Mouse (Mus musculus): Measurements from ENCODE around the gene Pim3. TPM values are rescaled to one million over a fixed set of nuclear protein-coding genes. Genes with fewer than 3 reads are reported as not detected.

The Pim3 gene
- polyA plus RNA-seq, 1 experiment, result 78.5 TPM

DNA sequence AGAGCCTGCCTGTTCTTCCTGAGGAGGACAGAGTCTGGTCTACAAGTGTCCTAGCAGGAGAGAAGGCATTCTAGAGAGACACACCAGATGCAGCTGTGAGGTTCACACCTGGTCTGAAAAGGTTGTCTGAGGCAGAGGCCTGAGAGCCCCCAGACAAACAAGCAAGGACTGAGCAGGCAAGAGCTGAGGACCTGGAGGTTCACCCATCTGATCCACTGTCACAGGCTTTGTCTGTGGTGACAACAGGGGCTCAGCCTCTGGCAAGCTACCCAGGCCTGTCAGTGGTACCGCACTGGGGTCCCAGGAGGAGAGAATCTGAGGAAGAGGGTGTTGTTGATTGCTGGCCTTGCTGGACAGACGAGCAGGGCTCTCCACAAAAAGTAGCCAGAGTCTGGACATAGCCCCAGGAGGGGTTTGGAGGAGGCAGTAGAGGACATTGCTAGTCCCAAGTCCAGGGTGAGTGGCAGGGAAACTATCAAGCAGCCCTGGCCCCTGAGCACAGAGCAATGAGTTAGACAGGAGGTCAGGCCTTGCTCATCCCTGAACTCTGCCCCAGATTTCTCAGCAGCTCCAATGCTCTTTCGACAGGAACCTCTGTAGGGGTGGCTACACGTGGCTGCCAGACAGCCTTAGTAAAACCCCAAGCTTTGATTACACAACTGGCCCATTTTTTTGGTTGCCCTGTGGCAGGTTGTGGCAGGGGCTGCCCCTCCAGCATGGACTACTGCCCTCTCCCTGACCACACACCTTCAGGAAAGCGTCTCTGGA lies 8.6 kb downstream of the Pim3 start:
- DNase-seq, result peak; percentile 93
- TF ChIP-seq CTCF (conservative IDR thresholded peaks at IDR 0.05; ENCODE audit: insufficient read depth, insufficient read length, low read depth, low read length), result no peak
- Histone ChIP-seq H3K27ac (ENCODE audit: insufficient read depth, low read depth, low read length) (peak overlapping the region; percentile 84), H3K27me3 (replicated peaks; ENCODE audit: control insufficient read depth, insufficient read depth, low read length) (no peaks in the 10 kb centered on the region), H3K4me1 (ENCODE audit: control insufficient read depth, insufficient read depth, low read length) (peaks cover 50% of the 10 kb centered on the region), H3K36me3 (ENCODE audit: control insufficient read depth, insufficient read depth, low read length) (no peaks in the 10 kb centered on the region), H3K4me3 (ENCODE audit: insufficient read depth, low read depth, low read length) (no peak overlapping the region)
- 51% methylated on average over 5 of the region's 5 CpGs for WGBS

DNA sequence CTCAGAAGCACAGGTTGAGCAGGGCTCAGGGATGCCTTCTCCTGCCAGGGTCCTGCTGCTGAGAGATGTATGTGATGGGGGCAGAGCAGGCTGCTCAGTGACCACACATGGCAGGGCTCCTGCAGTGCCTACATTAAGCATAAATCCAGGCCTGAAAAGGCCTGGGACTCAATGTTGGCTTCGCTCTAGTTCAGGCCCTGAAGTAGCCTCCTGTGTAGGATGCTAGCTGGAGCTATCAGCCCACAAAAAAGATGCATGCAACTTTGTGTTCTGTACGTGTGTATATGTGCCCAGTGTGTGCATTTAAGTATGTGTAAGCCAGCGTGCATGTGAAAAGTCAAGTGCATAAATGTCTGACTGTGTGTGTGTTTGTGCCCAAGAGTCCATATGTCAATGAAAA lies 12.1 kb downstream of the Pim3 start:
- H3K36me3 ChIP-seq (ENCODE audit: control insufficient read depth, insufficient read depth, low read length), result no peaks in the 10 kb centered on the region
- no peak overlapping the region for H3K27ac ChIP-seq (ENCODE audit: insufficient read depth, low read depth, low read length)
- TF ChIP-seq CTCF (conservative IDR thresholded peaks at IDR 0.05; ENCODE audit: insufficient read depth, insufficient read length, low read depth, low read length) (no peak), POLR2A (IDR thresholded peaks at IDR 0.05; ENCODE audit: low read depth, low read length) (no peak)
- DNase-seq, result no peak
- peaks cover 30% of the 10 kb centered on the region for H3K4me1 ChIP-seq (ENCODE audit: control insufficient read depth, insufficient read depth, low read length)
- H3K27me3 ChIP-seq (replicated peaks; ENCODE audit: control insufficient read depth, insufficient read depth, low read length), result no peaks in the 10 kb centered on the region
- no peak overlapping the region for H3K4me3 ChIP-seq (ENCODE audit: insufficient read depth, low read depth, low read length)
- WGBS, result 97% methylated on average over 3 of the region's 3 CpGs

DNA sequence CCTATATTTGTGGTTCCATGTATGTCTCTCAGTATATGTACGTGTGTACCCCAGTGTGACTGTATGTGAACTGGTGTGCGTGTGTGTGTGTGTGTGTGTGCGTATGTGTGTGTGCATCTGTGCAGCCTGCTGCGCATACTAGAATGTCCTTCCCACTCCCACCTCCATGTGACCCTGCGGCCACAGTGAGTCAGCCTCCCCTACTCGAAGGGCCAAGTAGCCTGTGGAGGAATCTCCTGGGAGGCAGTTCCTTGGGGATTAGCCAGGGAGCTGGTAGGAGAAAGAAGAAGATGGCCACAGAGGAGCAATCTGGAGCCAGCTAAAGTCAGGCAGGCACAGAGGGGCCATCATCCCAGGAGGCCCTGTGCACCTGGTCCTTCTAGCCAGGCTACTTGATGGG lies 12.5 kb downstream of the Pim3 start:
- WGBS, result 80% methylated on average over 6 of the region's 6 CpGs
- no peak overlapping the region for H3K4me3 ChIP-seq (ENCODE audit: insufficient read depth, low read depth, low read length)
- DNase-seq, result no peak
- TF ChIP-seq CTCF (conservative IDR thresholded peaks at IDR 0.05; ENCODE audit: insufficient read depth, insufficient read length, low read depth, low read length) (no peak), POLR2A (IDR thresholded peaks at IDR 0.05; ENCODE audit: low read depth, low read length) (no peak)
- H3K36me3 ChIP-seq (ENCODE audit: control insufficient read depth, insufficient read depth, low read length), result no peaks in the 10 kb centered on the region
- no peak overlapping the region for H3K27ac ChIP-seq (ENCODE audit: insufficient read depth, low read depth, low read length)
- H3K27me3 ChIP-seq (replicated peaks; ENCODE audit: control insufficient read depth, insufficient read depth, low read length), result no peaks in the 10 kb centered on the region
- peaks cover 28% of the 10 kb centered on the region for H3K4me1 ChIP-seq (ENCODE audit: control insufficient read depth, insufficient read depth, low read length)

DNA sequence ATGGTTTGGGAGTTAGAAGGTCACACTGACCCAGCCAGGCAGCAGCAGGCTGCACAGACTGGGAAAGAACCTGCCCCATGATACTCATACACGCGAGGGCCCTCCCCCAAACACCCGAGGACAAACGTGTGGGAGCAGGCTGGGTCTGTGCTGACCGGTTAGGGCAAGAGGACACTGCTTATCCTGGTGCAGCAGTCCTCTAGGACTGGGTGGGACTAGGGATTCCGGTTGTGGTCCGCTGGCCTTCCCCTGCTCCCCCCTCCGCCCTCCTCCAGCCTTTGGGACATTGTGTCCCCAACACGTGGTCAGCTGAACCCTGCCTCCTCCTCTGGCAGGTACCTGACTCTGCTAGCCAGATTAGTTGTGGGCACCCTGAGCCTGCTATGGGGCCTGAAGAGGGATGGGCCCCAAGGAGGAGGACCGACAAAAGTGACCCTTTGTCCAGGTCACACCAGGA lies 13.7 kb downstream of the Pim3 start:
- Histone ChIP-seq H3K4me3 (ENCODE audit: insufficient read depth, low read depth, low read length) (no peak overlapping the region), H3K4me1 (ENCODE audit: control insufficient read depth, insufficient read depth, low read length) (peaks cover 17% of the 10 kb centered on the region), H3K27me3 (replicated peaks; ENCODE audit: control insufficient read depth, insufficient read depth, low read length) (no peaks in the 10 kb centered on the region), H3K27ac (ENCODE audit: insufficient read depth, low read depth, low read length) (peak overlapping the region; percentile 94), H3K36me3 (ENCODE audit: control insufficient read depth, insufficient read depth, low read length) (no peaks in the 10 kb centered on the region)
- WGBS, result 20% methylated on average over 10 of the region's 10 CpGs
- DNase-seq, result peak; percentile 97
- no peak for TF ChIP-seq CTCF (conservative IDR thresholded peaks at IDR 0.05; ENCODE audit: insufficient read depth, insufficient read length, low read depth, low read length)
- TF ChIP-seq POLR2A (IDR thresholded peaks at IDR 0.05; ENCODE audit: low read depth, low read length), result no peak

DNA sequence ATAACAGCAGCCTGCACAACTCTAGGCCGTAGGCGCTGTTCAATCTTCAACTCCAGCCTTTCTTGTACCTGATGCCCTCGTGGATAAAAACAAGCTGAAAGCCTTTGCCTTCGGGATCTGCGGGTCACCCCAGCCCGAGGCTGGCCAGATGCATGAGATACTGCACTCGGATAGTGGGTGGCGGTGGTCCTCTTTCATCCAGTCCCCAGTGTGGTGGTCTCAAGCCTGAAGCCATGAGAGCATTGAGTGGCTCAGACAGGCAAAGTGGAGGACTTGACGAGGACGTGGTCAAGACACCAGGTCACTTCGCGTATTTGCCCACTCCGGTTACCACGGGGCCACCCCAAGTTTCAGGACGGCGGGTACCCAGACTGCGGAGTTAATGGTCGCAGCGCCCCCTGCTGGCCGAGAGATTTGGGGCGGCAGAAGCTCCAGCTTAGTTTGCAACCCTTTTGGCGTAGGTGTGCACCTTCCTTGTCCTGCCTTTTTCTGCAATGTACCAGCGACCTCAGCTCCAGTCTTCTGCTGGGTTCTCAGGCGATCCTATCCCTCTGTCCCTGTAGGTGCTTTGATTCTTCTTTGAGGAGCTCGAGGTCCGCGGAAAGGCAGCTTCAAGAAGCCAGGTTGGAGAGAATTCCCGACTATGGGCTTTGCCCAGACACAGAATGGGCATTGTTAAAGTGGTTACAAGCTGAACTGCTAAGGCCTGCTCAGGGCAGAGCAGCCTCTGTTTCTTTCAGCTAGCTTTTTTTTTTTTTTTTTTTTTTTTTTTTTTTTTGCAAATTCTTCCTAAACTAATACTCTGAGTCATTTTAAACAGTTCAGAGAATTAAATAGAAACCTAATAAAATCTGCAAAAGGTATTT lies 14.4 kb downstream of the Pim3 start:
- peak; percentile 91 for DNase-seq
- no peaks in the 10 kb centered on the region for H3K36me3 ChIP-seq (ENCODE audit: control insufficient read depth, insufficient read depth, low read length)
- TF ChIP-seq POLR2A (IDR thresholded peaks at IDR 0.05; ENCODE audit: low read depth, low read length), result no peak
- peak; percentile 83 for TF ChIP-seq CTCF (conservative IDR thresholded peaks at IDR 0.05; ENCODE audit: insufficient read depth, insufficient read length, low read depth, low read length)
- H3K27ac ChIP-seq (ENCODE audit: insufficient read depth, low read depth, low read length), result peak overlapping the region; percentile 94
- no peaks in the 10 kb centered on the region for H3K27me3 ChIP-seq (replicated peaks; ENCODE audit: control insufficient read depth, insufficient read depth, low read length)
- H3K4me1 ChIP-seq (ENCODE audit: control insufficient read depth, insufficient read depth, low read length), result peaks cover 16% of the 10 kb centered on the region
- peak overlapping the region; percentile 8; the same call in 1 of the 2 replicates for H3K4me3 ChIP-seq (ENCODE audit: insufficient read depth, low read depth, low read length)
- 8% methylated on average over 28 of the region's 28 CpGs for WGBS

DNA sequence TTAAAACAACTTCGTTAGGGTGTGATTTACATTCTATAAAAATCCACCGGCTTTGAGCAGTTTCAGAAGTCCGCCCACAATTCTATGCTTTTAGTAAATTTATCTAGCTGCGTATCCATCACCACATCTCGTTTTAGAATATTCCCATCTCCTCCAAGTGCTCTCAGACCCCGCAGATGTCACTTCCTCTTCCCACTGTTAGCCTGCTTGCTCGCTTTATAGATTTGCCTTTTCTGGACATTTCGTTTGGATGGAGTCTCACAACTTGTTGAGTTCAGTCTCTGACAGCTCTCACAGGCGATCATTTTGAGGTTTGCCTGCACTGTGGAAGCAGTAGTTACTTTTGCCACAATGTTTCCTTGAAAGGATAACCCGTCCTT lies 15.0 kb downstream of the Pim3 start:
- TF ChIP-seq POLR2A (IDR thresholded peaks at IDR 0.05; ENCODE audit: low read depth, low read length) (no peak), CTCF (conservative IDR thresholded peaks at IDR 0.05; ENCODE audit: insufficient read depth, insufficient read length, low read depth, low read length) (no peak)
- WGBS, result 88% methylated on average over 10 of the region's 10 CpGs
- Histone ChIP-seq H3K4me1 (ENCODE audit: control insufficient read depth, insufficient read depth, low read length) (peaks cover 16% of the 10 kb centered on the region), H3K27ac (ENCODE audit: insufficient read depth, low read depth, low read length) (peak overlapping the region; percentile 28; the same call in 1 of the 2 replicates), H3K27me3 (replicated peaks; ENCODE audit: control insufficient read depth, insufficient read depth, low read length) (no peaks in the 10 kb centered on the region), H3K36me3 (ENCODE audit: control insufficient read depth, insufficient read depth, low read length) (no peaks in the 10 kb centered on the region), H3K4me3 (ENCODE audit: insufficient read depth, low read depth, low read length) (no peak overlapping the region)
- DNase-seq, result no peak
